Mouse (Mus musculus): ENCODE results near the gene Rapgef3.

GRCm38 (mm10) chr15:97816199-97816994 is 48.6 kb upstream of the Rapgef3 start:
- TF ChIP-seq GATA1 (IDR thresholded peaks at IDR 0.05; ENCODE audit: low read length) = no peak
- TF ChIP-seq TAL1 (IDR thresholded peaks at IDR 0.05; ENCODE audit: low read length) = no peak
